Mouse (Mus musculus): Measurements from ENCODE around the gene AC109138.7.
A peak's percentile ranks its signal among the peaks of the same experiment; 100 is the strongest.
"Not testable (repeated sequence)": the region's sequence is repeated elsewhere in the genome, so short reads cannot be mapped to it uniquely, and the experiment has no call there.

AC109138.7 gene

DNA sequence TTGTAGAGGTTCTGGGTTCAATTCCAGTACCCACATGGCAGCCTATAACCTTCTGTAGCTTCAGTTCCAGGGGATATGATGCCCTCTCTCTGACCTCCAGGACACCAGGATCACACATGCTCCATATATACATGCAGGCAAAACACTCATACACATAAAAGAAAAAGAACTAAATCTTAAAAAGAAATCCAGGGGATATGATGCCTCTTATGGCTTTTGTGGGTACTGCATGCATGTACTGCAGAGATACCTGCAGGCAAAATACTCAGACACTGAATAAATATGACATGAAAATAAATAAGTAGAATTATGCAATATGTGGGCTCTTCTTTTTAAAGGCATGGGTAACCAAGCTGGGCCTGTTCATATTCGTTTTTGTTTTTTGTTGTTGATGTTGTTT, 32.9 kb downstream of the AC109138.7 start:
- no peak for DNase-seq (ENCODE audit: low spot score in 2 of 2)

DNA sequence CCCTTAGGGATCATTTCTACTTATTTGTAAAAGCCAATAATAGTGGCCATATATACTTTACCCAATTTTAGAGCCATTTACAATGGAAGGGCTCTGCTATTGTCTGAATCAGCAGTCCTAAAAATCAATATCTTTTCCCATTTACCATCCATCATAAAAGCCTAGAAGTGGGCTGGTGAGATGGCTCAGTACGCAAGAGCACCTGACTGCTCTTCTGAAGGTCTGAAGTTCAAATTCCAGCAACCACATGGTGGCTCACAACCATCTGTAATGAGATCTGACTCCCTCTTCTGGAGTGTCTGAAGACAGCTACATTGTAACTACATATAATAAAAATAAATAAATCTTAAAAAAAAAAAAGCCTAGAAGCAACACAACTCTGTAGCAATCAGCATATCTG, 34.5 kb downstream of the AC109138.7 start:
- not testable (repeated sequence) for DNase-seq (ENCODE audit: low spot score in 2 of 2)

DNA sequence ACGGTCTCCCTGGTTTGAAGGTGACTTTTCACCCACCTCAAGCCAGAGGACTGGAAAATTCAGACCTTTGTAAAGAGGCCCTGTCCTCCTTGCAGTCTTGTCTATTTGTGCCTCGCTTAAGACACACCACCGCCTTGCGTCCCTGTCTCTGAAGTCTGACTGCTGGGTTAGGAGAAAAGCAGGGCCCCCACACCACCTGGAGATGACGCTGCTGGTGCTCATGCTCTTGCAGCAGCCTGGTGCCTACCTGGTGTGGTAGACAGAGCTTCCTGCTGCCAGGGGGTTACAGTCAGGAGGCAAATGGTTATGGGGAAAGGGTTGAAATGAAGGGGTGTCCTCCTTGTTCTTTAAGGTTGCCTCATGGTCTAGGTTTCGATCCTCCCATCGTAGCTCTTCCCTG, 40.1 kb downstream of the AC109138.7 start:
- no peak for DNase-seq (ENCODE audit: low spot score in 2 of 2)

DNA sequence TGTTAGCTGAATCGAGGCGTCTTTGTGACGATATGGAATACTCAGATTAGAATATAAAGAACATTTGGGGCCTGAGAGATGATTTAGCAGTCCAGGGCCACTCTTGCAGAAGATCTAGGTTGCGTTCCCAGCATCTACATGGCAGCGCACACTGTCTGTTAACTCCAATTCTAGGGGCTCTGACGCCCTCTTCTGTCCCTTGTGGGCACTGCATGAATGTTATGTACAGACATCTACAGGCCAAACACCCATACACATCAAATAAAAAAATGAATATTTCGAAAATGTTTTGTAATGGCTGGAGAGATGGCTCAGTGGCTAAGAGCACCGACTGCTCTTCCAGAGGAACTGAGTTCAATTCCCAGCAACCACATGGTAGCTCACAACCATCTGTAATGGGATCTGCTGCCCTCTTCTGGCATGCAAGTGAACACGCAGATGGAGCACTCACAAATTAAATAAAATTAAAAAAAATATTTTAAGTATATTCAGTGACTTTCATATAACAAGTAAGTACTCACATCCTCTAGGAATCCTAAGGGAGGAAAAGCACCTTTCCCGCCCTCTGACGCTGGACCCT, 41.5 kb downstream of the AC109138.7 start:
- DNase-seq (ENCODE audit: low spot score in 2 of 2) = no peak

DNA sequence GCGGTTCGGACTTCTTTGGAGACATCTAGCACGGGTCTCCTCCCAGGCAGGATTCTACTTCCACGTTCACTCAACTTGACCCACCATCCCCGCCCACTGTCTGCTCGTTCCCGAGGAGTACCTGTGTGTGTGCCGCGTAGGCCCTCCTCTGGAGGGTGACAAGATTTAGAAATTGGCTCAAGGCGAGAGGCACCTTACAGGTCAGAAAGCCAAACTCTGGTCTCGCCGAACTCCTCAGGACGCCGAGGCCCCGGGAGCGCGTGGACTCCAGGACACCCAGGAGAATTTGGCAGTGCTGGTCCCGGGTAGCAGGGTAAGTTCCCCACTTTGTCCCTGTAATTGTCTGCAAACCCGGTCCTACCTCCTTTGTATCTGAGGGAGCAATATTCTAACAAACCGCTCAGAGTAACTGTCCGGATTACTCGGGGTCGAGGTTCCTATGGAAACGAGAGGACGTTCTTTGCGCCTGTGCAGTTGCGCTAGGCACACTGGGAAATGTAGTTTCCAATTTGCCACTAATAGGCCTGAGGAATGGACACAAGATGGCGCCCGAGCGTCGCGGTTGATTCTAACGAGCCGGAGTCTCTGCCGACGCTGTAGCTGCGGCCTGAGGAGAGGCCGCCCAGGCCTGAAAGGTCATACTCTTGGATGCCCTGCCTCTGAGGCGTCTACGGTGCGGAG, 43.2 kb downstream of the AC109138.7 start:
- peak; percentile 86 to 92 for DNase-seq (ENCODE audit: low spot score in 2 of 2)

DNA sequence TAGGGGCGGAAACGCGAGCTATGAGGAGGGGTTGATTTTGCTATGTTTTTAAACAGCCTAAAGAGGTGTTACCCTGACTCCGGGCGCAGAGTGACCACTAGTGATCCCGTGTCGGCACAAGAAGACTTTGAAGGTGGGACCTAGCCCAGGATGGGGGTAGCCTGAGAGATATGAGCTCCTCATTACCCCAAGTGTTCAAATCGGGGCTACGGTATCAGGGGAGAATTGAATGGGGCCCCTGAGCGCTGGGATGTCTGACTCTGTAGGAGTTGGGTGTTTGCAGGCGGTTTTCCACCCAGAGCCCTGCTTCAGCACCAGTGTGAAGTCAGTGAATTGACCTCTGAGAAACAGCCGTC, 43.7 kb downstream of the AC109138.7 start:
- DNase-seq (ENCODE audit: low spot score in 2 of 2) = no peak

DNA sequence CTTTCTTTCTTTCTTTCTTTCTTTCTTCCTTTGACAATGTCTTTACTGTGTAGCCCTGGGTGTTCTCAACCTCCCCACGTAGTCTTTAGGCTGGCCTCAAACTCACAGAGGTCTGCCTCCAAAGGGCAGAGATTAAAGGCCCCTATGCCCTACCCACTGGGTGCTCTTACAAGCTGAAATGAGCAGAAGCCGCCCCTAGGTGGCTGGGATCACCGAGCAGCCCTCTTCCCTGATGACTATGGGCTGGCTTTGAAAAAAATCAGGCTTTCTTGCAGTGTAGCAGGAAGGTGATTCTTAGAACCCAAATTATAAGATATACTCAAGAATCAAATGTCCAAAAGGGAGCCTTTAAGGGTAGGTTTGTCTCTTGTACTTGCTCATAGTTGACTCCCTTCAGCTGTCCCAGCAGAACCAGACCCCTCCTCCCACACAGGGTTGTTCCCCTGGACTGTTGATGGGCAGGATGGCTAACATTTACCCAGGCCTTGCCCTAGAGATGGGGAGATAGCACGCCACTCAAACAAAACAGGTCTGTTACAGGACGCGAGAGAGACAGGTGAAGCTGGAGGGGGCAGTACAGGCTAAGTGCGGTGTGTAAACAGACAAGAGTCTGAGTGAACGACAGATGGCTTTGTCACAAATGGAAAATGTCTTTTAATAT, 47.0 kb downstream of the AC109138.7 start:
- peak; percentile 45 to 55 for DNase-seq (ENCODE audit: low spot score in 2 of 2)

DNA sequence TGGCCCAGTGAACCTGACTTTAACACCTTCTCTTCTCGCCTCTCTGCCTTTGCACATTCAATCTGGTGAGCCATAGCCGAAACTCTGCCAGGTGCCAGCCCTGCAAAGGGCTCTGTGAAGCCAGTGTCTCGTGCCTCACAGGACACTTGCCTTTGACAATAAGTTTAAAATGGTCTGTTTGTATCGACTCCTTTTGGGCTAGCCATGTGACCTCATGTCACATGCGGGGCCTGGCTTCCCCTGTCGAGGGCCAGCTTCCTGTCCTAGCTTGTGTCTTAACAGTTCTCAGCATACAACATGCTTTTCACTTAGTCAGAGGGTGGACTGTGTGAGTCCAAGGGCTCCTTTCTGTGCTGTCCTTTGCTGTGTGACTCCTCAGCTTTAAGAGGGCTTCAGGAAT, 48.6 kb downstream of the AC109138.7 start:
- no peak for DNase-seq (ENCODE audit: low spot score in 2 of 2)

DNA sequence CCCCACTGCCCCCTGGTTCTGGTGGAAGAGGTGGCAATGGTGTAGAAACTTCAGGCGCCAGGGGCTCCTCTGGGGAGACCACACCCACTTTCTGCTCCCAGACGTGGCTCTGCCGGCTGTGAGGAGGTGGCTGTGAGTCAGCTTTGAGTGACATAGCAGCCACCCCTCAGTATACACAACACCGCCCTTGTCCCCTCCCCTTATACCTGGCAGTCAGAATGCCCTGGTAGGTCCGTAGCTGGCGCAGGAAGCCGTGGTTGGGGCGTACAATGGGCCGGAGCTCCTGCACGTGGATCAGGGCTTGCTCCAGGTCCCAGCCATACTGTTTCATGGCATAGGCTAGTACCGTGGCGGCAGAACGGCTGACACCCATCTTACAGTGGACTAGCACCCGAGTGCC, 49.5 kb downstream of the AC109138.7 start:
- DNase-seq (ENCODE audit: low spot score in 2 of 2) = peak; percentile 20 to 28

DNA sequence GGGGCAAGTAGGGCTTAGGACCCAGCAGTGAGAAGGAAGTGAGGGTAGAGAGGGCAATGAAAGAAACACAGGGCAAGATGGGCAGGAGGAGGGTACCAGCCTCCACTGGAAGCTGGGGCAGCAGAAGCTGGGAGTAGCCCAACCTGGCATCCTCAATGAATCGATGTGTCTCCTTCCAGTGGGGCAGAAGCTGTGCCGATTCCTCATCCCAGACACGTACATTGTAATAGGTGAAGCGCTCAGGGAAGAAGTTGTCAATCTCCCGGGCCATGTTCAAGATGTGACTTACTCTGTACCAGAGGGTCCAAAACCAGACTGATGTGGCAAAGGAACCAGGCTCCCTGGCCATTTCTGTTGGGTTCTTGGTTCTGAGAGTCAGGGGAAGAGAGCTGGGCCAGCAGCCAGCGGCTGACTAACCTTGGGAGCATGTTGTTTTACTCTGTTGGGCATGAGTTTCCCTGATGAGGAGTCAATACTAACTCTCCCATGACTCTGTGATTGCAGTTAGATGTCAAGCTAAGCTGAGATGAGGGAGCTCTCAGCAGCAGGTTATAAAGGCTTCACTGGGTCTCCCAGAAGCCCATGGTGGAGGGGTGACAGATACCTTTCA, 50.1 kb downstream of the AC109138.7 start:
- no peak for DNase-seq (ENCODE audit: low spot score in 2 of 2)

DNA sequence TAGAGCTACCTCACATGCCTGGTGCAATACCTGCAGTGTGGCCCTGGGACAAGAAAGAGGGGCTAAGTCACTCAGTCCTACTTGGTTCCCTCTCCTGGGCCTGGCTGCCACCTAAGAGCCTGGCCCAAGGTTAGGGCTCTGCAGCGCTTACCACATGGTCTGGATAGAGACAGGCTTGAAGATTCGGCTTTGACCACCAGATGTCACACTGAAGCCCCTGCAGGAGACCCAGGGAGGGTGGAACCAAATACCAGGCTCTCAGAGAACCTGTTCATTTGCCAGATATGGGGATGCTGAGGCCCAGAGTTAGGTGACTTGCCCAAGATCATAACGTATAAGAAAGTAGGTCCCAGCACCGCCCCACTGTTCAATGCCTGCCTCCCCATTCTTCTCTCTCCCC, 51.8 kb downstream of the AC109138.7 start:
- DNase-seq (ENCODE audit: low spot score in 2 of 2) = no peak

DNA sequence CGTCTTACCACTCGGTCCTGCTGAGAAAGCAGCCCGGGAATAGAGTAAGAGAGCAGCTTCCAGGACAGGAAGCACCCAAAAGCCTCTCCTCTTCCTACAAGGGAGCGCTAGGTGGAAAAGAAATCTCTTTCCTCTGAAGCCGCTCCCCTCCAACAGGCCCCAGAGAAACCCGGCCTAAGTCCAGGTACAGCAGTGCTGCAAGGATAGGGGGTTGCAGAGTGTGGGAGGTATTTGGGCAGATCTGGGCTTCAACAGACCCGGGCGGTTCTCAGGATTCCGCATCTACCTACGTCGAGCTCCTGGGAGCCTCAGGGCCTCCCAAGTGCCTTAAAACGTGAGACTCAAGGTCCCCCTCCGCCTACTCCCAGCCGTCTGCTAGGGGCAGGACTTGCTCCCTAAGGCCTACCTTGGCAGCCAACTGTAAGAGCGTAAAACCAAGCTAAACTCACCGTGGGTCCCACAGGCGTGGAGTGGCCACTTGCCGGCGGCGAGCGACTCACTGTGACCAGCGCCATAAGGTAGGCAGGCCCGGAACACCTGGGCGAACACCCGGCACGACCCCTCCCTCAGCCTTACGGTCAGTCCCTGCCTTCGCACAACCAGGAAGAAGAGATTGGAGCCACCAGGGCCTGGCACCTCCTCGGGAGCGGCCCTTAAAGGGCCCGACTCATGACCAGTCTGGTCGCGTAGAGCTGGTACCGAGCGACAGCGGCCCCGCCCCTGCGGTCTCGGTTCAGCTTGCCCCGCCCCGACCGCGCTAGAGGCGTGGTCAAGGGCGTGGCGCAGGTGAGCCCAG, 54.6 kb downstream of the AC109138.7 start, which contains the start of gene Ssh3:
Gene Ssh3 (minus strand): TSS at position 615 of the 796 bp plus-strand sequence.
- DNase-seq (ENCODE audit: low spot score in 2 of 2) = peak; percentile 74 to 86

DNA sequence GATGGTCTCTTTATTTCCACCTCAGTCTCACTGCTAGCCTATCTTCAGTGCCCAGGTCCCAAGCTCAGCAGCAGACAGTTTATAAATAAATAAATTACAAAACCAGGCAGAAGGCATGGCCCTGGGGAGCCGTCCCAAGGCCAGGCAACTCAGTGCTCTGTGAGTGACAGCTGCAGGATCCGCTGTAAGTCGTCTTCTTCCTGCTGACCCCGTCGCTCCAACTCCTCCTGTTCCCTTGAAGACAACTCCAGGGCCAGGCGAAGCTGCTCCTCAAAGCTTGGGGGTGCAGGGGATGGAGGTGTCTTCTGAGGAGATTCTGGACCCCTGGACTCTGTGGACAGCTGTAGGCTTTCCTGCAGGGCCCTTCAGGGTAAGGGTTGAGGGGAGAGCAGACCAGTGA, 56.0 kb downstream of the AC109138.7 start:
- DNase-seq (ENCODE audit: low spot score in 2 of 2) = no peak

DNA sequence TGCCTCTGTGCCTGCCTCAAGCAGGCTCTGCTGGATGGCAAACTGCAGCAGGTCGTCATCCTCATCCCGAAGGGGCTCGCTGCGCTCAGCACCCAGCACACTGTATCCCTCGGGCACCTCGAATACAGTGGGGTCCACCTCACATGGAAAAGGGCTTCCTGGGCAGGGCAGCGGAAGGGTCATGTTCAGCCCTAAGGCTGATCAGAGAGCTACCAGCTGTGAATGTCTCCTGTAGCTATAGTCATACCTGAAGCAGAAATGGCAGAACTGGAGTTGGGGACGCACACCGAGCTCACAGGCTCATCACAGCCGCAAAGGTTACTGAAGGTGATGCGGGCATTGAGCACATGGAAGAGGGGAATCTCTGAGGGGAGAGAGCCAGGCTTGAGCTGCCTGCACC, 56.8 kb downstream of the AC109138.7 start:
- DNase-seq (ENCODE audit: low spot score in 2 of 2) = no peak

DNA sequence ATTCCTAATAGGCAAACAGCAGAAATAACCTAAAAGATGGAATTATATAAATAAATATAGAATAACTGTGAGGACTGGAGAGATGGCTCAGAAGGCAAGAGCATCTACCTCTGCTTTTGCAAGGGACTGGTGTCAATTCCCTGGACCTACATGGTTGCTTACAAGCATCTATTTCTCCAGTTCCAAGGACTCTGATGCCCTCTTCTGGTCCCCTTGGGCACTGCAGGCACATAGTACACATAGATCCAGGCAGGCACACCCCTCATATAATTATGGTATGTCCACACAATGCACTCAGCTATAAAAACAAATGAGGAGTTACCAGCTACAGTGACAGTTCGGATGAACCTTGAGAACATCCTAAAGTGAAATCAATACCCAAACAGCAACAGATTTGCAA, 65.3 kb downstream of the AC109138.7 start:
- DNase-seq (ENCODE audit: low spot score in 2 of 2) = no peak

DNA sequence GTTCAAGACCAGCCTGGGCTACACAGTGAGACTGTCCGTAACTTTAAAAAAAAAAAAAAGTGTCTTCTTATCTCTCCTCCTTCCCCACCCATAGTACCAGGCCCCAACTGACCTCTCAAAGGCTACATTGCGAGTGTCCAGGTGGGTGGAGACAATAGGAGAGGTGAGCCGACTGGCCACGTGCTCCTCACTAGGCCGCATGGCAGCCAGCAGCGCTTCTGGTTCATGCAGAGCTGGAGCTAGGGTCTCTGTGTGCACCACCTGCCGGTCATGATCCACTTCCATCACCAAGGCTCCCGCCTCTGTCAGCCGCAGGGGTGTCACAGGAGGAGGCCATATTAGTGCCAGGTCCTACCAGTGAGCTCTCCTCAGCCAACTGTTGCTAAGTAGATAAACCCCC, 66.3 kb downstream of the AC109138.7 start:
- no peak for DNase-seq (ENCODE audit: low spot score in 2 of 2)
